Mouse (Mus musculus): ENCODE measurements at regions not wholly inside any gene's neighbourhood (a gene's known extent, or its start where the extent isn't known, plus 50 kb on each side); places are given as distances from the start of the nearest gene placed in this dataset.

DNA sequence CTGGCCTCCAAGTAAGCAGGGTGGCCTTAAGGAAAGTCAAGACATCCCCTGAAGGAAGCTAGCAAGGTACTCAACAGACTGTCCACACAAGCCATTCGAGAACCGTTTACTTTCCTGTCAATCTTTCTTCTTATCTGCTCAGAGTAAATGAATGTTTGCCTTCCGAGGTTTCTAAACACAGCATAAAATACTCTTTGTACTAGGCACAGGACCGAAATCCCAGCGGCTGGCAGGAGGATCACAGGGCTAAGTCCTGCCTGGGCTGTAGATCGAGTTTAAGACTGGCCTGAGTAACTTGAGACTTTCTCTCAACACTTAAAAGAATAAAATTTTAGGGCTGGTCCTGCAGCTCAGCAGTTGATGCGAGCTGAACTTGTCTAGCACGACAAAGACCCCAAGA lies 175.9 kb downstream of the Bcl2l11 start:
- no peak for DNase-seq (ENCODE audit: low read depth)

DNA sequence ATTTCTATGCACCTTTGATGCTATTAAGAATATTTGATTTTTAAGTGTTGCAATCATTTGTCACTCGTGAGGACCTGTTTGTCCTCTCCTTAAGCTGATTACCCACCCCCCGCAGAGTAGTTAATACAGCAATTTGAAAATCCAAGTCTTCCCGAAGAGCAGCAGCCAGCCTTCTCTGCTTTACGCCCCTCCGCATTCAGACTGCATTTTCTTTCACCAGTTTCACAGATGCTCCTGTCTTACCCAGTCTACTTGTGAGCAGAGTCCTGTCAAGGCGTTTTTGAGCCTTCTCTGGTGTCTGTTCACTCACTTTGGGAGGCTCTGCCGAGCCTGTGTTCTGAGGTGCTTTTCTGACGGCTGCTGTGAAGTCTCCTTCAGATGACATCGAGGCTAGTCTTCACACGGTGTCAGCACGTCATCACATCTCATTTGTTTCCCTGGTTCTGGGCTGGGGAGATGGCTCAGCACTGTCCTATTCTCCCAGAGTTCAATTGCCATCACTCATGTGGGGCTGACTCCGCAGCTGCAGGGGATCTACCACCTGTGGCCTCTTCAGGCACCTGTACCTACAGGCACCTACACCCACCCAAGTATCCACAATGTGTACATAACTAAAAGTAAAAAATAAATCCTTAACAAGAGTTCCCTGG lies 178.3 kb downstream of the Bcl2l11 start:
- no peak for DNase-seq (ENCODE audit: low read depth)

DNA sequence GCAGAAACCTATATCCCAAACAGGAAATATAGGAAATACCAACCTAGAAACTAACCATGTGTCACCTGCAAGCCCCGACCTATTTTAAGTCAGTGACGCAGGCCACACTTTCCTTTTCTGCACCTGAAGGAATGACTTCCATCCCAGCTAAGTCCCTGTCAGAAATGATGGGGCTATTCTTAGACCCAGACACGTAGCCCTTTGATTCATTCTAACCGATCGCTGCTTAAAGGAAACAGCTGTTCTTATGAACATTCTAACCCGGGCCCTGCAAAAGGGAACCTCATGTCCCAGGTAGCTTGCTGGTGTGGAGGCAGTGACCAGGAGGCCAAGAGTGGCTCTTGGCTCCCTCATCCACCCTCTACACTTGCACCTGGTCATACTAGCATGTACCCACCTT lies 180.9 kb downstream of the Bcl2l11 start:
- peak; percentile 32 for DNase-seq (ENCODE audit: low read depth)

DNA sequence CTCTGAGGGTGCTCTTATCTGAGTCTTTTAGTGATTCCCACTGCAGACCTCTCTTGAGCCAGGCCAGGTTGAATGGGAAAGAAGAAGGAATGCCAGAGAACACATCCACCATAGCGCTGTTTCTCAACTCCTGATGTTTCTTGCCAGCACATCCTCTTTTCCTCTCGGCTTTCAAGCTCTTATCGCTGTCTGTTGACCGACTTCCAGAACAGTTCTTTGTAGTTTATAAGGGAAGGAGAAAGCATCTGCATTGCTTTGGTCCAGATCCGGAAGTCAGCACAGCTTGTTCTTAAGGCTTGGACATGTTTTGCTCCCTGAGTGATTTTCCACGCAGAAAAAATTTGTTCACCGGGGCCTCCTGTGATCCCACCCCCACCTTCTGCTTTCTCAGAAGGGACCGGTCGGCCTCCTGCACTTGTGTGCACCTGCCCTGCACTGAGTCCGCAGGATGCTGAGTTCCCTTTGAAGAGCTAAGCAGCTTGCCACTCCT lies 183.7 kb downstream of the Bcl2l11 start:
- no peak for DNase-seq (ENCODE audit: low read depth)

DNA sequence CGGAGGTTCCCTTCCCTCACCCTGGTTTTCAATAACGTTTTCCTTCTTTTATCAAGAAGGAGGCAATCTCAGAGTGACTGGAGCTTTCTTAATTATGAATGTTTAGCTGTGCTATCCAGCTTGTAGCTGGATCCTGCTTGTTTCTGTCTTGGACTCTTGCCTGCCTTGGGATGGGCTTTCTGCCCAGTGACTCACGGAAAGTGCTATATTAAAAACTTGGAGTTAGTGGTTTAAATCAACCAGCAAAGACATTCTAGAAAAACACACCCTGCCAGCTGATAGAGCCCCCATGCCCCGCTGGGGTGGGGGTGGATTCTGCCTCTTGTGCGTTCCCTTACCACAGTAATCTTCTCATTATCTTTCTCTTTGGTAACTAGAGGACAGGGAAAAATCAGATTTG lies 184.2 kb downstream of the Bcl2l11 start:
- DNase-seq (ENCODE audit: low read depth): no peak

DNA sequence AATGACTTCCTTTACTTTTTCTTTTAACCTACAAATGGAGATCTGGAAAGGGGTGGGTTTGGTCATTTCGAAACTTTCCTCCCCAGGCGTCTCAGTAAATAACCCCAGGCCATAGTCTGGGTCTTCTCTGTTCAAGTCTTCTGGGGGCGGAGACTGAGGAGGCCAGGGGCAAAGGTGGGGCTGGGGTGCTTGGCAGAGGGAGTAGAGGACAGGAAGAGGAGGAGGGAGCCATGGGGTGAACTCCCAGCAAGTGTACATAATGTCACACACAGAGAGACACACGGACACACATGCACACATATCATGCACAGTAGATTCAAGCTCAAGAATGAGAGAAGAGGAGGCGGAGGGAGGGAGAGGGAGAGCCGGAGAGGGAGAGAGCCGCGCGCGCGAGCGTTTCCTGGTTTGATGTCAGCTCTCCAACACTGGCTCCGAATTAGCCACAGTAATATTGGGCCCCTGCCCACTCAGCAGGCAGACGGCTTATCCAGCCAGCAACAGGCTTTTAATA lies 186.3 kb downstream of the Bcl2l11 start:
- peak; percentile 17 for DNase-seq (ENCODE audit: low read depth)

DNA sequence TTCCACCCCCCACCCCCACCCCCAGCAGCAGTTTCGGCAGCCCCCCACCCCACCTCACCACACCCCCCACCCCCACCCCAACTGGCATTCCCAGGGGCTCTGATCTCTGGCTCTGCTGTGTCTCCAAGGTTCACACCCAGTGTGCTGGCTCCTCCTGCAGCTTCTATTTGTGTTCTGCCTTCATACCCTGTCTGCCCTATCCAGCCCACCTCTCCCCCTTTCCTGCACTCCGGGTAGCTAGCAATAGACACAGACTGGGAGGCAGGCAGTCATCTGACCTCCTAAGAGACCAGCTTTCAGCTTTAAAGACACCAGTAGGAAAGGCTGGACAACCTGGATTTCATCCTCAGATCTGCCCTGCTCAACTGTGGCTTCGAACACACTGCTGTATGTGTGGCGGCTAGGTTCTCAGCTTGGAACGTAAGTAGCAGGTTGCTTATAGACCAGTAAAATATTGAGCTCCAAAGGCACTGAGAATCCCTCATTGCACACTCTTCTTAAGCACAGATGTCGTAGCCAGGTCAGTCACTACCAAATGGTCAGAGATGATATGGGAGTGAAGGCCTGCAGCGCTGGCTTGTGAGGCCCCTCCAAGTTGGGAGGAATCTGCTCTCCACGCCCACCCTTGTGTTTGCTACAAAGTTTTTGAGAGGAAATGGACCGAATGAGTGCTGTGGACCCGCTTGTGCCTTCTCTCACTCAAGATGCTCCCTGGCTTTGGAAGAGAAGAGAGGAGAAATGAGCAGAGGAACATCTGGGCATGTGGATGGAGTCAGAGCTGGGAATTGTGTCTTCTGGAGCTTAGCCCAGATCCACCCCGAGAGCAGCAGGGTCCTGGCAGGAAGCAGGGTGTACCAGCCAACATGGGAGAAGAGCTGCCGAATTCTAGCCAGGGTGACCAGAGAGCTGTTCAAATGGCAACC lies 187.1 kb downstream of the Bcl2l11 start:
- no peak for DNase-seq (ENCODE audit: low read depth)

DNA sequence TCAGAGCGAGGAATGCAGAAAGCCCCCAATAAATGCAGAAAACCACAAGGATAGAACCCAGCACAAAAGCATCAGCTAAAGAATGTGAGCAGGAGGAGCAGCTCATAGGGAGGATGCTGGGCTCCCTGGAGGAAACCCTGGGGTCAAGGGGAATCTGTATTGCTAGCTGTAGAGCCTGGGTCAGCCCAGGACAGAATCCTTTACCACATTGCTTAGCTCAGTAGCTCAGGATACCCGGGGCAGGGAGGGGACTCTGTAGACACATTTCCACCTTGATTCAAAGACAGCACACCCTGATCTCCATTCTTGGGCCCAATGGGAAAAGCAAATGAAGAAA lies 187.7 kb downstream of the Bcl2l11 start:
- no peak for DNase-seq (ENCODE audit: low read depth)

DNA sequence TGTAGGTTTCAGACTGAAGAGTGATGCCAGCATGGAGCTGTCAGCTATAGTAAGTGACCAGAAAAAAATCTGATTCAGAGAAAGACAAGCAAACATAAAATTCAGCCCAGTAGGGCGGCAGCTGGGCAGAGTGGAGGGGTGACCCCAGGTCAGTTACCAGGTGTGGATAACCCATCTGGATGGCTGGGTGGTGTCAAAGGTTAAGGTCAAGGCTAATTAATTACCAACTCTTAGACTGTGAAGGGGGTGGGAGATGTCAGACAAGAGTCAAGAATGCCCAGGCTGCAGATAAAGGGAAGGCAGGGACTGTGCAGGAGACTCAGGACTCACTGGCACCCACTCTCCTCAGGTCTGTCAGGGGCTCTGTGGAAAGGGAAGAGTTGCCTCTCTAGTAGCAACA lies 188.1 kb downstream of the Bcl2l11 start:
- no peak for DNase-seq (ENCODE audit: low read depth)

DNA sequence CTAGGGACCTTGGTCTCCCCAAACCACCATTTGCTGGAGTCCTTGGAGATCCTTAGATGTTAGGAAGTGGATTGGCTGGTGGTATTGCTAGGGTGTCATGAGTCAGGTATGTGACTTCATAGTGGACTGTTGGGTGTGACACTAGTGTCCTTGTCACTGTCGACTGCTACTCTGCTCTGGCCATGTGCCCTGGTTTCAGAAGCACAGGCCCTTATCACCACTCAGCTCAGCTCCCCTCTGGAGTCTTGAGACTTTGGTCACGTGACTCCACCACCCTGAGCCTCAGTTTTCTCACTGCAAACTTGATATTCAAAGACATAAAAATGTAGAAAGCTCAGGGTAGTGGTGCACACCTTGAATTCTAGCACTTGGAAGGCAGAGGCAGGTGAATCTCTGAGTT lies 190.7 kb downstream of the Bcl2l11 start:
- no peak for DNase-seq (ENCODE audit: low read depth)

DNA sequence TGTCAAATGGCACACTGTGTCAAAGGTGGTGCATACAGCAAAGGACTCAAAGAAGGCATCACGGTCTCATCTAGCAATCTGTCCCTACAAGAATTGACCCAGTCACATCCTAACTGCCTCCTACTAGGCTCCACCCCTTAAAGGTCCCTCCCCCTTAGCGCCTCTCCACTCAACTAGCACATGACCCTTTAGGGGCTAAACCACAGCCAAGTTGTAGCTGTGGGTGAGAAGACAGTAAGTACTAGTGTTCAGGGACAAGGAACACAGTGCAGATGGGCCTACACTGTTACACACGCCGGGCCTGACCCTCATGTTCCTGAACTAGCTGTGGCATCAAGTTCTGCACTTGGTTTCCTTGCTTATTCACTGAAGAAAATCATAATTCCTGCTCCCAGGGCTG lies 192.4 kb downstream of the Bcl2l11 start:
- DNase-seq (ENCODE audit: low read depth): peak; percentile 31

DNA sequence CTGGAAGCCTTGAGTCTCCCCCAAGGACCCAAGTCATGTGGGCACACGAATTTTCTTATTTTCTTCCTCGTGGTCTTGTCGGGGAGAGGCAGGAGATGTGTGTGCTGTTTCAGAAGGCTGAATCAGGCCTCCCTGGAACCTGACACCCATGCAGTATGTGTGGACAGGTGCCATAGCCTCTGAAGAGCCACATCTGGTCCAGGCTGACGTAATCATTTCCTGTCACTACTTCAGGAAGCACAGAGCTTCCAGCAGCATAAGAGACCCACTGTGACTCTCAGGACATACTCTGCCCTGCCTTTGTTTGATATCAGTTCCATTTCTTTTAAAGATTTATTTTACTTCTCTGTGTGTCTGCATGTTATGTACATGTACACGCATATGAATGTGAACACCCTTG lies 193.1 kb downstream of the Bcl2l11 start:
- peak; percentile 86 for DNase-seq (ENCODE audit: low read depth)

DNA sequence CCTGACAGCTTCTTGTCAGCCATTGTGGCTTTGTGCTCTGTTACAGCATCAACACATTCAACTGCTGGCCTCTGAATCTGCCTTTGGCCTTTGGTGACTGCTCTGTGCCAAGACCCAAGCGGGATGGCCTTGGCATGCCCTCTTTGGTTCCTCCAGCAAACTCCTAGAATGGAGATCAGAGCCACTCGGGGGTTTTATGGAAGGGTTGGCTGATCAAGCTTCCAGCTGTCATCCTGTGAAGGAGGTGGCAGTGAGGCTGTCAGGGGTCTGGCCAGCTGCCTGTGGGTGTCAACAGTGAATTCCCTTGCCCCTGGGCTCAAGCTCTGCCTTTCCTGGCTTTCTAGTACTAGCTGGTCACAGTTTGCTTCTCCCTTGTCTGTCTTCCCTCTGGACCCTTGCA lies 195.6 kb downstream of the Bcl2l11 start:
- no peak for DNase-seq (ENCODE audit: low read depth)

DNA sequence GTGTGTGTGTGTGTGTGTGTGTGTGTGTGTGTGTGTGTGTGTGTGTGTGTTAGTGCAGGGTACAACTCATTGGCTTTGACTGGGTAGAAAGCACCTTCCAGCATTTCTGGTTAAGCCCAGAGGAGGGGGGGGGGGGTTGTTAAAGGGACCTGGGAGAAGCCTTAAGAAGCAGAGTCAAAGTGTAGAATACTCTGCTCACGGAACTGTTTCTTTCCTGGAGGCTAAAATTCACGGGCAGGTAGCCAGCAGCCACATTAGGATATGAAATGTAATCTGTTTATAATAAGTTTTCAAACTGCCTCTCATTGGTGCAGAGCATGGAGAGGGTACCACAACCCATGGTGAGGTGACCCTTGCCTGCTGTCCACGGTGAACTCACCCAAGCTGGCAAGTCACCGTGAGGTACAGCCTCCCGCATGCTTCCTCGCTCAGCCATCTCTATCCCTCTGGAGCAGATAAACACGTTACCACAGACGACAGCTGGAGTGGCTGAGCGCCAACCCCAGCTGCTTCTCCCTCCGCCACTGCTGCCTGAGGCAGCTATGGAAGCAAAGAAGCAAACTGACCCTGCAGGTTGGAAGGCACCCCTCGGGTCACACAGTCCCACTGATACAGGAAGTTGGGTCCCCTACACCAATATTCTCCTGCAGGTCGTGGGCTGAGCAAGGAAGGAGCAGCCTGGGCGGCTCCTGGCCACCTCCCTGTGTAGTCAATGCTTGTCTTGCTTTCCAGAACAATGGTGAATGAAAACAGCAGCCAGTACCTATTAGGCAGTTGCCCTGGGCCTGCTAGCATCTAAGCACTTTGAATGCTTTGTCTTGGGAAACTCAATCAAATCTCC lies 198.6 kb downstream of the Bcl2l11 start:
- DNase-seq (ENCODE audit: low read depth): no peak

DNA sequence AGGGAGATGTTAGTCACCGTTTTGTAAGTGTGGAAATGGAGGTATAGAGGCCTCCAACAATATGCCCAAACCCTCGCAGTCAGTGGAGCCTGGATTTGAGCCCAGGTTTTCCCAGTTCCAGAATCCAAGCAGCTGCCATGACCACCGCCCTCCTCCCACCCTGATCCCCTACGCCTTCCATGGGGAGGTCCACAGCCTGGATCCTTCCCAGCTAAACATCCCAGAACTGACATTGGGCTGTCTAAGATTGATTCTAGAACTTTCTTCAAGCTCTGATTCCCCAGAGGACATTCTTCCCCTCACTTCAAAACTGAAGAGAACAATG lies 199.2 kb downstream of the Bcl2l11 start:
- no peak for DNase-seq (ENCODE audit: low read depth)

DNA sequence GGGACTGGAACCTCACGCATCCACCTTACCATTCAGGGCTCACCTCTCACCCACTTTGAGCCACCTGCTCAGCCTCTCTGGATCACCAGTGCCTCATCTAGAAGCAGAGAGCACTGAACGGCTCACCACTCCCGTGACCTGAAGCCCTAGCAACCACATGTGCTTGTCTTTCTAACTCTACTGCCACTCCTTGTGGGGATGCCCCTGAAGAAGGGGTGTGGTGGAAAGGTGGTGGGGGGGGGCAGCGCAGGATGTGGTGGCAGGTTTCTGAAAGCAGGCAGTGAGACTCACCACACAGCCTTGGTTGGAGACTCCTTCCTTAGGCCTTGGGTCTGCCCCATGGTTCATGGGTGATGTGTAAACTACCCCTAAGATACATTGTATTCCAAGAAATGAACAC lies 199.6 kb downstream of the Bcl2l11 start:
- DNase-seq (ENCODE audit: low read depth): no peak

DNA sequence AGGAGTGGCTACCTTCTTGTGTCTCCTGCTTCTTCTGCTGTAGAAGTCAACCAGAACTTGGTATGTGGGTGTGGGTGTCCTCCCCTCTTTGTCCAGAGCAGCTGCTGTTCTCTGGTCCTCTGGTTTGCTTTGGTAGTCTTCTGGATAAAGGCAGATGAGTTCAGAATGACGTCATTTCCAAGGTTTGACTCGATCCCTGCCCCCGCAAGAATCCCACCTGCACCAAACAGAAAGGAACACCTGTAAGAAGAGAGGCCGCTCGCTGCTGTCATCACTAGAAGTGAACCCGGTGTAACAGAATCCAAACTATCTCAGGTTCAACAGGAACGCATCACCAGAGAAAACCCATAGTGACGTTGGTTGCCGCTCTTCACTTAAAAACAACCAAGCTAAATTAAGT lies 205.0 kb downstream of the Bcl2l11 start:
- no peak for DNase-seq (ENCODE audit: low read depth)

DNA sequence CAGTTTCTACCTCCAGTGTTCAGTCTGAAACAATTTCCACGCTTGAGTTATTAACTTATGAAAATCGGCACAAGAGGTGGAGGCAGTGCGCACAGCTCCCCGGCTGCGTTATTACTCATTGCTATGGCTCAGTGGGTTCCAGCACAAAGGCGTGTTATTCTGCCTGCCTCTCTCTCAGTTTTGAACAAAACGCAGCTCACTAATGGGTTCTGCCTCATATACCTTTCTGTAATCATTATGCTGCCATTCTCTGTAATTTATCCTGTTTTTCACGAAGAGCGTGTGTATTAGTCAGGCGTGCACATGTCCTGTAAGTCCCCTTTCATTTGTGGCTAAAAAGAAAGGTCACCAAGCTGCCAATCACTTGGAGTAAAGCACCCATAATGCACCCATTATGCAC lies 205.4 kb downstream of the Bcl2l11 start:
- no peak for DNase-seq (ENCODE audit: low read depth)

DNA sequence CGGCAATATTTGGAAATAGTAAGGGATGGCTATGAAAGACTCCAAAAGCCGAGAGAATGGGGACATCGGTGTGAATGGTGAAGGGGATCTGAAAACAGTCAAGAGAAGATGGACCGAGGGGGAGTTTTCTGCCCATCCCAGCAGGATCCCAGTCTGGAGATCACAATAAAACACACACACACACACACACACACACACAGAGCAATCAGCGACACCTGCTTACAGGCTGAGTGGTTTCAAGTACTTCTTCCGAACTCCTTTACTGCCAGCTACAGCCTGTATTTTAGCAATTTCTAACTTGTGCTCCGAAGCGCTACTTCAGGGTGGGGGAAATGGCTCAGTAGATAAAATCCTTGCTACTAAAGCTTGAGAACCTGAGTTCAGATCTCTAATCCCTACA lies 205.8 kb downstream of the Bcl2l11 start:
- DNase-seq (ENCODE audit: low read depth): no peak

DNA sequence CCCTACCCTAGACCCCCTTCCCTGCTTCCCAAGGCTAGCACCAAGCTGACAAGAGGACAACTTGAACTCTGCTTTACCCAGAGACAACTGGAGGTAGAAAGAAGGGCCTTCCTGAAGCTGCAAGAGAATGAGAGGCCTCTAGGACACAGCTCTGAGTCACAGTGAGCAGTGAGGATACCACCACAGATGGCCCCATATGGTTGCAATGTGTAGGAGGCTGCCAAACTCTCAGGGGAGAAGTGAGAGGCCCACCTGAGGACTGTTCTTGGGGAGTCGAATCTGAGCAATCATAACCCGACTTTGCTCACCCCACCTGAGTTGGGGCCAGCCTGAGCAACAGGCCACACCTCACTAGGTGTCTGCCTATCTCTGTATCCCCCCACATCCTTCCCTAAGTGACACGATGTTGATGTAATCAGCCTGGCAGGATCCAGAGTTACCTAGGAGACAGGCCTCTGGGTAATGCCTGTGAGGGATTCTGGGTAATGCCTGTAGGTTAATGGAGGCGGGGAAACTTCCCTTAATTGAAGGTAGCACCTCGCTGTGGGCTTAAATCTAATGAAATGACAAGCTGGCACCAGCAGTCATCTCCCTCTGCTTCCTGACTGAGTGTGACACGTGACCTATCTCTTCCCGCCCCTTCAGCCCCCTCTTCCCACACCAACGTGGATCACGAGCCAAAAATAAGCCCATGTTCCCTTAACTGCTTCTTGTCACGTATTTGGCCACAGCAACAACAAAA lies 207.7 kb downstream of the Bcl2l11 start:
- no peak for DNase-seq (ENCODE audit: low read depth)

DNA sequence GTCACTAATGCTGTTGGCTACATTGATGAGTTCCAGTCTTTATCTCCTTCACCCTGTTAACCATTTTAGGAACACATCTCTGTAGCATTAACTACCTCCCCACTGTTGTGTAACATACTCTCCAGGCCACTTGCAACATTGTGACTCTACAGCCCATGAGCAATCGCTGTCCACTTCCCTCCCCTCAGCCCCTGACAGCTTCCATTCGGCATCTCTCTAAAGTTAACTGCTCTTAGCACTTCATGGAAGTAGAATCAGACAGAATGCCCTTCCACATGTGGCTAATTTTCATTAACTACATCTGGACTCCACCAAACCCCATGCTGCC lies 208.3 kb downstream of the Bcl2l11 start:
- peak; percentile 67 for DNase-seq (ENCODE audit: low read depth)
